Mouse (Mus musculus) embryonic facial prominence, embryonic 10.5 days (tissue): ENCODE measurements around the gene Emc10. TPM values are rescaled to one million over a fixed set of nuclear protein-coding genes. Genes with fewer than 3 reads are reported as not detected.

Experiments used
- DNase-seq: peaks from one replicate; pipeline ENCODE4 v3.0.0-alpha.2; 2017; ENCODE audit warnings: low spot score
- H3K27ac ChIP-seq: fragments of 300-500 bp; sonication (generic); replicated peaks from 2 replicates; pipeline ENCODE4 v1.5.1; 2016; ENCODE audit warnings: mild to moderate bottlenecking
- H3K27me3 ChIP-seq: fragments of 300-500 bp; sonication (generic); replicated peaks from 2 replicates; pipeline ENCODE4 v1.6.1; 2016; ENCODE audit warnings: low read depth, mild to moderate bottlenecking; ENCODE audit not compliant: poor library complexity, severe bottlenecking
- H3K36me3 ChIP-seq: fragments of 300-500 bp; sonication (generic); replicated peaks from 2 replicates; pipeline ENCODE4 v1.6.1; 2016; ENCODE audit warnings: mild to moderate bottlenecking, moderate library complexity
- H3K4me1 ChIP-seq: fragments of 300-500 bp; sonication (generic); 2 replicates; pipeline ENCODE4 v1.6.1; 2016
- H3K4me3 ChIP-seq: fragments of 300-500 bp; sonication (generic); 2 replicates; pipeline ENCODE4 v1.5.1; 2016; ENCODE audit warnings: mild to moderate bottlenecking, moderate library complexity
- H3K9me3 ChIP-seq: fragments of 300-500 bp; sonication (generic); 2 replicates; pipeline ENCODE4 v1.6.1; 2016; ENCODE audit warnings: mild to moderate bottlenecking
- WGBS: fragments of 180-500 bp; shearing (Covaris S2); methylation state at CpG from one replicate; pipeline ENCODE4 v1.1.7; 2016; 5-methylcytosine and 5-hydroxymethylcytosine counted together
- polyA plus RNA-seq: library from polyadenylated mRNA; unstranded; fragments of >200 nt; fragmentation: Nextera tagmentation; extraction: Ambion mirVana; gene quantifications from 2 replicates; pipeline ENCODE4 v1.2.1, GENCODE M21; 2016

The Emc10 gene
- polyA plus RNA-seq, 1 experiment from 2014 or later, result 82.7 TPM

DNA sequence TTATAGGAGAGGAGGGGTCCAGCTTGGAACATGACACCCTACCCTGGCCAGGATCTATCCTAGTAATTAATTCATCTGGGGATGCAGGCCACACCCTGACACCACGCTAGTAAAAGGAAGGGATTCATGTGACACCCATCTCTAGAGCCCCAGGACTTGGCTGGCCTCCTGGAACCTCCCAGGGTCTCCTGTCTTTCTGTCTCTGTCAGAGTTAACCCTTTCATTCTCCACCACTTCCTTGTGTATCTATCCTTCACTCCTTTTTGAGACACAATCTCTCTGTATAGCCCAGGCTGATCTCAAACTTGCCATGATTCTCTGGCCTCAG lies 23.8 kb downstream of the Emc10 start:
- no peaks in the 10 kb centered on the region for H3K9me3 ChIP-seq
- H3K36me3 ChIP-seq, result peaks cover 3% of the 10 kb centered on the region; the same call in 1 of the 2 replicates
- H3K27me3 ChIP-seq, result peaks cover 45% of the 10 kb centered on the region
- peaks cover 64% of the 10 kb centered on the region for H3K4me1 ChIP-seq
- no peak overlapping the region for H3K4me3 ChIP-seq
- DNase-seq, result no peak
- 9% methylated on average over 1 of the region's 1 CpGs for WGBS
- H3K27ac ChIP-seq, result 0 out of 2 replicates have a peak overlapping the region, but pooled peaks have one; percentile 58

GRCm38 (mm10) chr7:44471880-44472557 lies 24.3 kb downstream of the Emc10 start:
- peaks cover 68% of the 10 kb centered on the region for H3K4me1 ChIP-seq
- 0 out of 2 replicates have a peak overlapping the region, but pooled peaks have one; percentile 14 for H3K27ac ChIP-seq
- DNase-seq, result no peak
- no peaks in the 10 kb centered on the region for H3K9me3 ChIP-seq
- WGBS, result 47% methylated on average over 6 of the region's 6 CpGs
- H3K27me3 ChIP-seq, result peaks cover 40% of the 10 kb centered on the region
- peaks cover 3% of the 10 kb centered on the region; the same call in 1 of the 2 replicates for H3K36me3 ChIP-seq
- H3K4me3 ChIP-seq, result no peak overlapping the region

DNA sequence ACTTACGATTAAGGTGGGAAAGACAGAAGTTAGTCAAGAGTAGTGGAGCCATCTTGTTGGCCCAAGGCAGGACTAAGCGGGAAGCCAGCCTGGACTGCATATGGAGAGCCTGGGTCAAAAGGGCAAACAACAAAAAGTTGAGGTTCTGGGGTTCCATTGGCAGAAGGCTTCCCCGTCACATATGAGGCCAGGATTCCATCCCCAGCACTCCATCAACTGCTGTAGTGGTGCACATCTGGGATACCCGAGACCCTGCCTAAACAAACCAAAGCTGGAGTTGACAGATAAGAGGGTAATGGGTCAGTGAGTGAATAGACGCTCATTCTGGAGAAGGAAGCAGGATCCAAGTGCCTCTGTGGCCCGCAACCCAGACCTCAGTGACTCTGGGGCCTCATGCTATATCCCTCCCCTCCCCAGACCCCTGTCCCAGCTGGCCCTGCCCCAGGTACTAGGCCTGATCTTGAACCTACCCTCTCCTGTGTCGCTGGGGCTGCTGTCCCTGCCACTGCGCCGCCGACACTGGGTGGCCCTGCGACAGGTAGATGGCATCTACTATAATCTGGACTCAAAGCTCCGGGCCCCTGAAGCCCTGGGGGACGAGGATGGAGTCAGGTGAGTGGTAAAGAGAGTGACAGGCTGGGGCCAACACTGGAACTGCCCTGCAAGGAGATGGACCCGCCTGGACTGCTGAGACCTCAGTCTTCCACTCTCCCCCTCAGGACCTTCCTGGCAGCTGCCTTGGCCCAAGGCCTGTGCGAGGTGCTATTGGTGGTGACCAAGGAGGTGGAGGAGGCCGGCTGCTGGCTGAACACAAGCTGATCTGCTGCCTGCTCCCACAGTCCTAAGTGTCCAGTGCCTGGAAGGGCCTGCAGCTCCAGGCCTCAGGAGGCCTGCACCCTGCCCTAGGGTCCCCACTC lies 25.4 kb downstream of the Emc10 start:
- peaks cover 3% of the 10 kb centered on the region; the same call in 1 of the 2 replicates for H3K36me3 ChIP-seq
- H3K9me3 ChIP-seq, result no peaks in the 10 kb centered on the region
- no peak for DNase-seq
- peaks cover 32% of the 10 kb centered on the region for H3K27me3 ChIP-seq
- no peak overlapping the region for H3K4me3 ChIP-seq
- 85% methylated on average over 16 of the region's 16 CpGs for WGBS
- H3K4me1 ChIP-seq, result peaks cover 76% of the 10 kb centered on the region
- peak overlapping the region; percentile 15; the same call in 1 of the 2 replicates for H3K27ac ChIP-seq

- no peak for DNase-seq
- H3K27ac ChIP-seq, result peak overlapping the region; percentile 90
- no peaks in the 10 kb centered on the region for H3K9me3 ChIP-seq
- WGBS, result 93% methylated on average over 16 of the region's 16 CpGs
- peak overlapping the region; percentile 80; the same call in 1 of the 2 replicates for H3K4me3 ChIP-seq
- H3K4me1 ChIP-seq, result peaks cover 77% of the 10 kb centered on the region
- H3K27me3 ChIP-seq, result peaks cover 32% of the 10 kb centered on the region
- peaks cover 3% of the 10 kb centered on the region; the same call in 1 of the 2 replicates for H3K36me3 ChIP-seq
These were observed 26.4 kb downstream of the Emc10 start for GRCm38 (mm10) chr7:44469677-44470675.

DNA sequence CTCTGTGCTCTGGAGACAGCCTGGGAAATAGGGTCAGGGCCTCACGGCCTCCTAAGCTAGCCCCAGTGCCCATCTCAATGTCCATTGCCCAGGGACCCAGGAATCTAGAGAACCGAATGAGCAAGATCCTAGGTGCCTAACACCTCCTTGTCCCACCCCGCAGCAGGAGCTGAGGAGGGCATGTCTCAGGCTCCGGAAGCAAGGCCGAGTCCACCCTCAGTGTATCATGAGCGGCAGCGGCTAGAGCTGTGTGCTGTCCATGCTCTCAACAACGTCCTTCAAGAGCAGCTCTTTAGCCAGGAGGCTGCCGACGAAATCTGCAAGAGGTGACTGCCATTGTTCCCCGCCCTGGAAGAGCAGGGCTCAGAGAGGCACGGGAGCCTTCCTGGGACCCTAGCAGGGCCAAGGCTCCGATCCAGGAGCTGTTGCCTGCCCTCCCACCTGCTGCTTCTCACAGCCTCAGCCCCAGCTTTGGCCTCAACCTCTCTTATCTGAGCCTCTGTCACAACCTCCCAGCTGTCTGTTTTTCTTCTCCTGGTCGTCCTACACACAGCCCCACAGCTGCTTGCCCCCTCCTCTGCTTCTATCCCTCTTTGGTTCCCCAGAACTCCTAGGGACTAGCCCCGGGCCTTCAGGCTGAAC lies 27.6 kb downstream of the Emc10 start:
- Histone ChIP-seq H3K27me3 (peaks cover 32% of the 10 kb centered on the region), H3K4me1 (peaks cover 77% of the 10 kb centered on the region), H3K9me3 (no peaks in the 10 kb centered on the region), H3K27ac (peak overlapping the region; percentile 90), H3K4me3 (peak overlapping the region; percentile 80), H3K36me3 (peaks cover 8% of the 10 kb centered on the region; the same call in 1 of the 2 replicates)
- DNase-seq, result no peak
- WGBS, result 67% methylated on average over 15 of the region's 15 CpGs

GRCm38 (mm10) chr7:44467811-44468411 lies 28.4 kb downstream of the Emc10 start, which contains the start of gene Josd2:
Gene Josd2, plus strand, starts transcription at chr7:44467980.
- Histone ChIP-seq H3K27me3 (peaks cover 33% of the 10 kb centered on the region), H3K9me3 (no peaks in the 10 kb centered on the region), H3K27ac (peak within 1 kb of the TSS; percentile 90), H3K4me1 (peaks cover 69% of the 10 kb centered on the region), H3K4me3 (peak within 1 kb of the TSS; percentile 80), H3K36me3 (peaks cover 11% of the 10 kb centered on the region; the same call in 1 of the 2 replicates)
- WGBS, result under 1% methylated on average over 42 of the region's 42 CpGs
- peak; percentile 95 for DNase-seq

- DNase-seq, result no peak
- no peaks in the 10 kb centered on the region for H3K9me3 ChIP-seq
- H3K27ac ChIP-seq, result peak overlapping the region; percentile 90; the same call in 1 of the 2 replicates
- H3K27me3 ChIP-seq, result peaks cover 43% of the 10 kb centered on the region
- WGBS, result 85% methylated on average over 16 of the region's 16 CpGs
- peaks cover 18% of the 10 kb centered on the region for H3K36me3 ChIP-seq
- H3K4me3 ChIP-seq, result peak overlapping the region; percentile 80
- peaks cover 68% of the 10 kb centered on the region for H3K4me1 ChIP-seq
These were observed 29.4 kb downstream of the Emc10 start for GRCm38 (mm10) chr7:44466888-44467311.

DNA sequence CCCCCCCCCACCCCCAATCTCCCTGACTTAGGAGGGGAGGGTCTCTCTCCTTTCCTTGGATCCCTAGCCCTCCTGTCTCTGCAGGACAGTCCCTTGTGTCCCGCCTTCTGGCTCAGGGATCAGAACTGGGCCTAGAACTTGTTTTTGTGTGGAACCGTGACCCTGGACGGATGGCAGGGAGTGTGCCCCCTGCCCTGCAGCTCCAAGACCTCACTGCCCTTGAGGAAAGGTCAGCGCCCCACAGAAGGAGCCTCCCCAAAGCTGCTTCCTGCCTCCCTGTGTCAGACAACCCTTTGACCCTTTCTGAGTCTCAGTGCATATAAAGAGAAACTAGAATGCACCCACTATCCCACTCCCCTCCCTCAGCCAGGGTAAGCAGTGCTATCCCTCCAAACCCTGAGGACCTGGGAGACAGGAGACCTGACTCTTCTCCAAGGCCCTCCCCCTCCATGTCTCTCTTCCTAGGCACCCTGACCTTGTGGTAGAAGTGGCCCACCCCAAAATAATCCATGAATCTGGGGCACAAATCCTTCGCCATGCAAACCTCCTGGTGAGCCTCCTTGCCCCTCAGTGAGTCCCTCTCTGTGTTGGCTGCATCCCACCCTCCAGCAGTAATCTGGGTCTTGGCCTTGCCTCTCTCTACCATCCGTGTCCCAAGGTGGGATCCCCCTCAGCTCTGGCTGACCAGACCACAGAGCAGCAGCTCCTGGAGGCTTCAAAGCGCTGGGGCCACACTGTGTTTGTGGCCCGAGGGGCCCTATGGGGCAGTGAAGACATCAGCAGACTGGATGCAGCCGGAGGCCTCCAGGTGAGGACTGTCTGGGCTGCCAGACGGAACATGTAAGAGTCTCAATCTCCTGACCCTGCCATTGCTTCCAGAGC lies 30.1 kb downstream of the Emc10 start:
- 79% methylated on average over 10 of the region's 10 CpGs for WGBS
- Histone ChIP-seq H3K27me3 (peaks cover 49% of the 10 kb centered on the region), H3K36me3 (peaks cover 25% of the 10 kb centered on the region), H3K4me1 (peaks cover 69% of the 10 kb centered on the region), H3K4me3 (peak overlapping the region; percentile 80; the same call in 1 of the 2 replicates), H3K9me3 (no peaks in the 10 kb centered on the region), H3K27ac (0 out of 2 replicates have a peak overlapping the region, but pooled peaks have one; percentile 90)
- no peak for DNase-seq

DNA sequence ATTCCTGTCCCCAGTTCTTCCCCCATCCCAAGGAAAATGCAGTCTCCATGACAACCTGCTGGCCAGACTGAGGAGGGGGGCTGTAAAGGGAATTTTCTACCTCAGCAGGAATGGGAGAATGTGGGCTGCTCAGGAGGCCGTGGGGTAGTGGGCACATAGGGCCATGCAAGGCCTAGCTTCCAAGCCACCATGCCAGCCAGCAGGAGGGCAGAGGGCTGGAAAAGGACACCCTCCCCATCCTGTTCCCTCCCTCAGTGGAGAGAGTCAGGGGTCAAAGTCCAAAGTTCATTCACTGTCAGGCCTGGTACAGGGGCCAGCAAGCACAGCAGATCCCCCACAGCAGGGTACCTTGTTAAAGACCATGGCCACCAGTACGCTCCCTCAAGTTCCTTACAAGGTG lies 31.2 kb downstream of the Emc10 start, which contains the start of gene Aspdh:
Gene Aspdh (plus strand): TSS at position 281 of the 400 bp plus-strand sequence.
- Histone ChIP-seq H3K27ac (no peak within 1 kb of the TSS), H3K27me3 (peaks cover 60% of the 10 kb centered on the region)

DNA sequence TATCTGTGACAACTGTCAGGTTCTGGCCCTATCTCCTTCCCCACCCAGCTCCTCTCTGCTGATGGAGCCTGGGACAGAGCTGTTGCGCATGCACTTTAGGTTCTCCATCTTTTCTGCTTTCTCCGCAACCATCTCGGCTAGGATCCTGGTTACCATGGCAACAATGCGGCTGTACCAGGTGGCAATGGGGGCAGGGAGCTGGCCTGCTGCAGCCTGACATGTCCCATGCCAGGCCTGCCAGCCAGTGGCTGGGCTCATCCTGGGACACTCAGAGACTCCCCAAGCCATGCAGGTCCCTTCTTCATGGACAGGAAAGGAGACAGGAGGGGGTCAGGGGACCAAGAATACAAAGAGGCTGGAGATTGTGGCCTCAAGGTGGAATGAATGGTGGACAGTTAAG lies 31.8 kb downstream of the Emc10 start:
- Histone ChIP-seq H3K4me1 (peaks cover 58% of the 10 kb centered on the region), H3K9me3 (no peaks in the 10 kb centered on the region), H3K27ac (no peak overlapping the region), H3K27me3 (peaks cover 66% of the 10 kb centered on the region), H3K4me3 (no peak overlapping the region), H3K36me3 (peaks cover 24% of the 10 kb centered on the region)
- no peak for DNase-seq
- WGBS, result 31% methylated on average over 4 of the region's 4 CpGs

More for the DNA sequence above, 31.2 kb downstream of the Emc10 start, which contains the start of gene Aspdh:
- 58% methylated on average over 2 of the region's 2 CpGs for WGBS
- Histone ChIP-seq H3K4me1 (peaks cover 59% of the 10 kb centered on the region), H3K9me3 (no peaks in the 10 kb centered on the region), H3K36me3 (peaks cover 24% of the 10 kb centered on the region), H3K4me3 (no peak within 1 kb of the TSS)
- no peak for DNase-seq
